Comparison of ENCODE assay signal across 13 mouse cellular contexts in genomic region chr5:147363054-147363453, GRCm38 (mm10). TPM values are rescaled to one million over a fixed set of nuclear protein-coding genes. Genes with fewer than 3 reads are reported as not detected.
DNase-seq lines count a peak whose midpoint lies in the region; ATAC-seq lines count a peak whose summit lies in the region.
"Had no signal": no experiment of that assay in that cellular context is flagged by ENCODE, and none has a peak within 500 bp of the region (broad histone marks: within the 10 kb centered on the region; RNA-seq: fewer than 3 reads in every experiment).

No protein-coding gene starts in this region.

- H3K9me3 ChIP-seq in liver, embryonic 11.5 days (ENCODE audit: control insufficient read depth, low read length) = no peaks in the 10 kb centered on the region
- H3K9me3 ChIP-seq: limb, embryonic 13.5 days had no signal

- H3K4me3 ChIP-seq in liver, embryonic 11.5 days (ENCODE audit: low read depth, low read length) = no peak overlapping the region
- H3K4me3 ChIP-seq: limb, embryonic 13.5 days had no signal

- peak; percentile 22 for DNase-seq in CD4-positive, CD25-positive, alpha-beta regulatory T cell, adult 2 months (ENCODE audit: low read depth, low spot score)
- DNase-seq in liver = peak; percentile 17
- no peak for DNase-seq in liver, embryonic 11.5 days (ENCODE audit: low spot score)
- DNase-seq in lung, postnatal 36 days = peak; percentile 45
- peak; percentile 46 for DNase-seq in thymus, postnatal 14 days
- no peak for DNase-seq in right cerebral cortex, postnatal 36 days (ENCODE audit: low spot score in 2 of 2)
- DNase-seq in right cerebral cortex, postnatal 25 days = no peak
- DNase-seq: cerebellum, adult 18-20 months; retina, postnatal 1 day had no signal

- H3K9ac ChIP-seq in liver, embryonic 11.5 days (ENCODE audit: low read depth, low read length) = no peak overlapping the region
- H3K9ac ChIP-seq: limb, embryonic 13.5 days had no signal

- H3K27ac ChIP-seq in liver, embryonic 11.5 days (ENCODE audit: low read depth, low read length) = no peak overlapping the region; the same call in 1 of the 2 replicates
- H3K27ac ChIP-seq: limb, embryonic 13.5 days had no signal

- no peaks in the 10 kb centered on the region for H3K4me1 ChIP-seq in liver, embryonic 11.5 days (replicated peaks; ENCODE audit: control insufficient read depth, insufficient read depth, low read length)
- H3K4me1 ChIP-seq: limb, embryonic 13.5 days had no signal

- H3K27me3 ChIP-seq in liver, embryonic 11.5 days (replicated peaks; ENCODE audit: control insufficient read depth, insufficient read depth, low read length) = no peaks in the 10 kb centered on the region
- H3K27me3 ChIP-seq: limb, embryonic 13.5 days had no signal

- no peaks in the 10 kb centered on the region for H3K36me3 ChIP-seq in liver, embryonic 11.5 days (ENCODE audit: control insufficient read depth, insufficient read depth, low read length)
- H3K36me3 ChIP-seq: limb, embryonic 13.5 days had no signal

- 55% methylated on average over 12 of the region's 12 CpGs for WGBS in liver, embryonic 11.5 days

- no peak overlapping the region for H3K4me2 ChIP-seq in liver, embryonic 11.5 days
- H3K4me2 ChIP-seq: limb, embryonic 13.5 days had no signal

- ATAC-seq in CD4-positive, CD25-positive, alpha-beta regulatory T cell, adult 4 months = no peak
- ATAC-seq in liver, embryonic 11.5 days (replicated peaks; ENCODE audit: low FRiP score) = no peak
- ATAC-seq: midbrain, embryonic 16.5 days had no signal

RNA-seq across cellular contexts. Expression of gene Flt3, which starts 37.2 kb away (rescaled TPM):
- polyA plus RNA-seq in CD4-positive, CD25-positive, alpha-beta regulatory T cell, adult 4 months (2017; shearing (Covaris generic)) = under 1 TPM in 1 of 2 experiments, not detected in 1; 0.37 TPM
- polyA plus RNA-seq in liver, embryonic 11.5 days (2014; fragmentation: Nextera tagmentation; extraction: Ambion mirVana) = 1.6 and 1.8 TPM in 2 replicates
- polyA plus RNA-seq: kidney, embryonic 14.5 days had no signal

RNA-seq across cellular contexts. Expression of gene Urad, which starts 40.8 kb away (rescaled TPM):
- not detected for polyA plus RNA-seq in CD4-positive, CD25-positive, alpha-beta regulatory T cell, adult 4 months (2017; shearing (Covaris generic))
- polyA plus RNA-seq in liver, embryonic 11.5 days (2014; fragmentation: Nextera tagmentation; extraction: Ambion mirVana) = 0.49 and 0.53 TPM in 2 replicates
- polyA plus RNA-seq: kidney, embryonic 14.5 days; limb, embryonic 13.5 days; midbrain, embryonic 16.5 days had no signal

RNA-seq across cellular contexts. Expression of gene Cdx2, which starts 56.0 kb away (rescaled TPM):
- not detected for polyA plus RNA-seq in CD4-positive, CD25-positive, alpha-beta regulatory T cell, adult 4 months (2017; shearing (Covaris generic))
- polyA plus RNA-seq in liver, embryonic 11.5 days (2014; fragmentation: Nextera tagmentation; extraction: Ambion mirVana) = 0.14 TPM in 1 of 2 replicates, not detected in the other
- polyA plus RNA-seq: kidney, embryonic 14.5 days; midbrain, embryonic 16.5 days had no signal

Comparison
In these comparisons a context has a peak if more than half of its experiments do, and no peak if none do; other contexts are left out.
1. DNase-seq: peak in CD4-positive, CD25-positive, alpha-beta regulatory T cell, adult 2 months (single experiment), liver (single experiment), lung, postnatal 36 days (single experiment) and thymus, postnatal 14 days (single experiment); none in liver, embryonic 11.5 days (single experiment), right cerebral cortex, postnatal 36 days (0 of 2) and right cerebral cortex, postnatal 25 days (single experiment).